Mouse (Mus musculus) layer of hippocampus, adult 6 months (tissue): ENCODE data around the gene Cyp21a1. TPM values are rescaled to one million over a fixed set of nuclear protein-coding genes. Genes with fewer than 3 reads are reported as not detected.

Experiments used
- long read RNA-seq, 2 experiments: library from polyadenylated mRNA; unstranded; transcript quantifications; one replicate each; pipeline ENCODE4 v2.0.0; 2019 to 2020
- microRNA-seq: library from miRNA; unstranded; fragments of <30 nt; microRNA quantifications from one replicate; pipeline ENCODE4 v1.2.0, GENCODE M21; 2020
- polyA plus RNA-seq: library from polyadenylated mRNA; unstranded; fragments of <200 nt; fragmentation: Nextera tagmentation; gene quantifications from 2 replicates; pipeline ENCODE4 v1.2.3, GENCODE M21; 2021

The Cyp21a1 gene
- not detected in 2 replicates for polyA plus RNA-seq
- long read RNA-seq, experiment 1, result 0 reads
- long read RNA-seq, experiment 2, partial matches to known transcripts, result 0 of 1 reads
- long read RNA-seq, experiment 2, other reads (novel, unspliced or antisense), result 1 of 1 reads

DNA sequence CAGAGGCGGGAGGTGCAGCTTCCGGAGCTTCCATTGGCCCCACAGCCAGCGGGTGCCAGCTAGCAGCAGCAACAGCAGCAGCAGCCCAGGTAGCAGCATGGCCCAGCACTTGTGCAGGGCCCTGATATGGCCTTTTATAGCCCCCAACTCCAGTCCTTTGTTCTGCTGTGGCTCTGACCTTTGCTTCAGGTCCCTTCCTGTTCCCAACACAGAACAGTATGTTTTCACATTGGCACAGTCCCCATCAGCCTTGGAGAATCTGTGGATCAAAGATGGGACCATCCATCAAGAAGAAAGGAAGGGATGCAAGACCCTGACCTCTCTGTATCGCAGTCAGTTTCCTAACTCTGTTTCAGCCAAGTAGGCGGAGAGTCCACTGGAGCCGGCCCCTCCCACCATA lies at the start of gene Cyp21a1:
Gene Cyp21a1 (minus strand): TSS at position 261 of the 400 bp plus-strand sequence.

DNA sequence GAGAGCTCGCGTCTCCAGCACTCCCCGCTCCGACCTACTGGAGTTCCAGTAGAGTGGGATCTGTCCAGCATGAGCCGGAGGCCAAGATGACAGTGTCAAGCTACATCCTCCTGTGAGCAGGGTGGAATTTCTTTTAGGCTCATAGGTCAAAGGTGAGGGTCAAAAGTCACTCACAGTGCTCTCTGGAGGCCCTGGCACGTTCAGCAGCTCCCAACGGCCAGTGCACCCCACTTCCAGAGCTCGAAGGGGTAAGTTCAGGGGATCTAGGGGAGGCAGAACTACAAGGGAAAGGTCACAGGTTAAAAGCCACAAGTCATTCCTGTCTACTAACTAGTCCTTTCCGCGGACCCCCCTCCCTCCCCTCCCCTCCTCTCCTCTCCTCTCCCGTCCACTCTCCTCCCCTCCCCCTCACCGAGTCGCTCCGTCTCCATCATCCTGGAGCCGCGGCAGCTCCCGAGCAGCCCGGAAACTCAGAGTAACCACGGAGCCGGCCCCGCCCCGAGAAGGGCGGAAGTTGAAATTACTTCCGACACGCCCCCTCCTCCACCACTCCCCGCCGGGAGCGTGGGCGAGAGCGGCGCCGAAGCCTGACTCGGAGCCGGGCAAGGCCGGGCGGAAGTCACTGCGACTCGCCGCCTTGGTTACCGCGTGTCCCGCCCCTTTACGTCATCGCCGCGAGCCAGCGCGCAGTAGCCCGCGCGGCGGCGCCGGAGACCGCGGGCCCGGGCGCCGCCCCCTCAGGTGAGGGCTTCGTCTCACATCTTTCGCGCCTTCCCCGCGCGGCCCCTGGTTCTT lies 45.6 kb upstream of the Cyp21a1 start, which contains the start of the genes Skiv2l and Nelfe:
Gene Skiv2l (minus strand): TSS at position 489 of the 795 bp plus-strand sequence.
Gene Nelfe (plus strand): TSS at position 670 of the 795 bp plus-strand sequence.

DNA sequence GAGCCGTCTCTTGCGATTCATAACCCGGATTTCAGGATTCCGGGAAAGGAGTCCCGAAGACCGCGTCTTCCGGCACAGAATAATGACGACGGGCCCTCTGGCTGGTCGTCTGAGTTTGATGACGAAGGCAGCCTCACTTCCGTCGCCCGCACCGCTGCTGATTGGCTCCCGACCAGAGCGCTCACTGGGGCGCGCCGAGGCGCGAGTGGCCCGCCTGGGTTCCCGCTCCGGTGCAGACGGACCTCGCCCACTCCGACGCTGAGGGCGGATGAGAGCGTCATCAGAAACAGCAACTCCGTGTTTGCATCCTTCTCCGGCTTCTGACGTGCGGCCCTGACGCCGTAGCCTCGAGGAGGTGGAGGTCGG lies 32.5 kb upstream of the Cyp21a1 start, which contains the start of the genes Stk19 and Dxo:
Gene Stk19 (minus strand): TSS at position 90 of the 366 bp plus-strand sequence.
Gene Dxo (plus strand): TSS at position 164 of the 366 bp plus-strand sequence.

Small RNA genes within 50 kb of the gene (microRNA-seq; reads per million reads assigned to microRNA genes)
- gene Gm27471 (not detected), gene Mir6970 (not detected), gene Mir6971 (9.2 reads per million, percentile 30 among the genes with 10 or more reads in this experiment)

Other genes starting within 250 kb of the Cyp21a1 start
- 1.1 and 1.3 TPM in 2 replicates for gene Notch4, start 240.3 kb downstream of the Cyp21a1 start, polyA plus RNA-seq
- 0.38 and 0.58 TPM in 2 replicates for gene Gpsm3, start 214.8 kb downstream of the Cyp21a1 start, polyA plus RNA-seq
- gene Pbx2, start 213.3 kb downstream of the Cyp21a1 start, polyA plus RNA-seq, result 1.8 and 2.0 TPM in 2 replicates
- gene Ager, start 206.7 kb downstream of the Cyp21a1 start, polyA plus RNA-seq, result 0.57 and 2.0 TPM in 2 replicates
- gene Rnf5, start 200.9 kb downstream of the Cyp21a1 start, polyA plus RNA-seq, result 191 and 194 TPM in 2 replicates
- 76.2 and 84.4 TPM in 2 replicates for gene Agpat1, start 200.3 kb downstream of the Cyp21a1 start, polyA plus RNA-seq
- gene Egfl8, start 188.6 kb downstream of the Cyp21a1 start, polyA plus RNA-seq, result 2.5 and 3.3 TPM in 2 replicates
- gene Ppt2, start 176.1 kb downstream of the Cyp21a1 start, polyA plus RNA-seq, result 8.3 and 9.4 TPM in 2 replicates
- gene Prrt1, start 175.0 kb downstream of the Cyp21a1 start, polyA plus RNA-seq, result 19.2 and 21.3 TPM in 2 replicates
- gene Fkbpl, start 159.8 kb downstream of the Cyp21a1 start, polyA plus RNA-seq, result 18.3 and 19.7 TPM in 2 replicates
- 35.3 and 40.9 TPM in 2 replicates for gene Atf6b, start 157.4 kb downstream of the Cyp21a1 start, polyA plus RNA-seq
- gene Tnxb, start 134.0 kb downstream of the Cyp21a1 start, polyA plus RNA-seq, result 0.31 and 0.33 TPM in 2 replicates
- 9.3 and 15.6 TPM in 2 replicates for gene C4b, start 60.7 kb downstream of the Cyp21a1 start, polyA plus RNA-seq
- gene Stk19, start 32.4 kb upstream of the Cyp21a1 start, polyA plus RNA-seq, result 55.5 and 61.6 TPM in 2 replicates
- 26.3 and 27.8 TPM in 2 replicates for gene Dxo, start 32.5 kb upstream of the Cyp21a1 start, polyA plus RNA-seq
- 23.6 and 26.5 TPM in 2 replicates for gene Skiv2l, start 45.6 kb upstream of the Cyp21a1 start, polyA plus RNA-seq
- gene Nelfe, start 45.8 kb upstream of the Cyp21a1 start, polyA plus RNA-seq, result 36.8 and 43.3 TPM in 2 replicates
- 0.49 and 0.80 TPM in 2 replicates for gene Cfb, start 58.0 kb upstream of the Cyp21a1 start, polyA plus RNA-seq
- gene Zbtb12, start 74.9 kb upstream of the Cyp21a1 start, polyA plus RNA-seq, result 0.23 and 0.26 TPM in 2 replicates
- gene Gm20547, start 77.5 kb upstream of the Cyp21a1 start, polyA plus RNA-seq, result not detected in 2 replicates
- gene C2, start 93.7 kb upstream of the Cyp21a1 start, polyA plus RNA-seq, result 1.3 and 2.0 TPM in 2 replicates
- 21.5 and 22.0 TPM in 2 replicates for gene Ehmt2, start 93.9 kb upstream of the Cyp21a1 start, polyA plus RNA-seq
- gene Slc44a4, start 109.9 kb upstream of the Cyp21a1 start, polyA plus RNA-seq, result 0.29 and 0.30 TPM in 2 replicates
- gene Neu1, start 126.7 kb upstream of the Cyp21a1 start, polyA plus RNA-seq, result 24.8 and 26.2 TPM in 2 replicates
- gene Hspa1b, start 154.7 kb upstream of the Cyp21a1 start, polyA plus RNA-seq, result 0.90 and 1.3 TPM in 2 replicates
- not detected in 2 replicates for gene Gm20481, start 165.4 kb upstream of the Cyp21a1 start, polyA plus RNA-seq
- 7.2 and 7.7 TPM in 2 replicates for gene Hspa1a, start 167.6 kb upstream of the Cyp21a1 start, polyA plus RNA-seq
- 0.60 and 0.84 TPM in 2 replicates for gene Hspa1l, start 168.1 kb upstream of the Cyp21a1 start, polyA plus RNA-seq
- 35.2 and 42.4 TPM in 2 replicates for gene Lsm2, start 177.3 kb upstream of the Cyp21a1 start, polyA plus RNA-seq
- gene Vars, start 196.4 kb upstream of the Cyp21a1 start, polyA plus RNA-seq, result 20.0 and 21.5 TPM in 2 replicates
- 0.20 TPM in 1 of 2 replicates, not detected in the other for gene Vwa7, start 212.0 kb upstream of the Cyp21a1 start, polyA plus RNA-seq
- 0.62 and 0.97 TPM in 2 replicates for gene Sapcd1, start 223.5 kb upstream of the Cyp21a1 start, polyA plus RNA-seq
- gene Msh5, start 242.2 kb upstream of the Cyp21a1 start, polyA plus RNA-seq, result 0.33 and 0.59 TPM in 2 replicates
- 28.2 and 29.7 TPM in 2 replicates for gene Clic1, start 245.4 kb upstream of the Cyp21a1 start, polyA plus RNA-seq